Mouse (Mus musculus) layer of hippocampus, postnatal 14 days (tissue): ENCODE results near the gene Cacng8. TPM values are rescaled to one million over a fixed set of nuclear protein-coding genes. Genes with fewer than 3 reads are reported as not detected.
A peak's percentile ranks its signal among the peaks of the same experiment; 100 is the strongest.
"Not testable (repeated sequence)": the region's sequence is repeated elsewhere in the genome, so short reads cannot be mapped to it uniquely, and the experiment has no call there.

Experiments
- DNase-seq, 2 experiments: peaks; one replicate each; pipeline ENCODE4 v3.0.0; 2021 to 2022; ENCODE audit warnings: low spot score in 2 of 2, mixed read lengths in 1 of 2
- total RNA-seq, 2 experiments: library from RNA; stranded (reverse); gene quantifications; 2 replicates each; pipeline ENCODE4 v1.2.3; 2021

The Cacng8 gene
- total RNA-seq, 2 experiments from 2014 or later, result 388 to 402 TPM

DNA sequence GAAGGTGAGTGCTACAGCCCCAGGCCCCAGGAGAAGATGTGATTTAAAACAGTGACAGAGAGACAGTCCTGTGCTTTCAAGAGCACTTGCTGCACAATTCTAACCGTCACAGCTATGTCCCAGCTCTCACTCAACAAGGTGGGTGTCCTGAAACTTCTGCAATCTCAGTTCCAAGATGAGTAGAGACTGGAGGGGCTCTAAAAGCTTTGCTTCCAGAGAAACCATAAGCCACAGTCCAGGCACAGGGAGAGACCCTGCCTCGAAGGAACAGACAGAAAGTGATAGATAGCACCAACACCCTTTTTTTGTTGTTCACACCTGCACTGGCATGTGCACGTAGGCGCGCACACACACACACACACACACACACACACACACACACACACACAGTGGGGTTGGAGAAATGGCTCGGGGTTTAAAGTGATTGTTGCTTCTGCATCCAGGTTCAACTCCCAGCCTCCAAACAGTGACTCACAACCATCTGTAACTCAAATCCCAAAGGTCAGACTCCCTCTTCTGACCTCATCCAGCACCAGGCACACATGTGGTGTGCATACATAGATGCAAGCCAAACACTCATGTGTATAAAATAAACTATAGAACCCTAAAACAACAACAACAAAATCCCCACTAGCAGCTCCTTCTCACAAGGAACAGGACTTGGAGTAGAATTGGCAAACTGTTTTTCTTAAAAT, 4.3 kb upstream of the Cacng8 start:
- no peak for DNase-seq

GRCm38 (mm10) chr7:3387761-3388160, 2.7 kb upstream of the Cacng8 start:
- DNase-seq, result no peak

GRCm38 (mm10) chr7:3388885-3389284, 1.6 kb upstream of the Cacng8 start:
- no peak for DNase-seq

- DNase-seq, result peak; percentile 84 to 90
These were observed 755 bp upstream of the Cacng8 start for GRCm38 (mm10) chr7:3389444-3390412.

DNA sequence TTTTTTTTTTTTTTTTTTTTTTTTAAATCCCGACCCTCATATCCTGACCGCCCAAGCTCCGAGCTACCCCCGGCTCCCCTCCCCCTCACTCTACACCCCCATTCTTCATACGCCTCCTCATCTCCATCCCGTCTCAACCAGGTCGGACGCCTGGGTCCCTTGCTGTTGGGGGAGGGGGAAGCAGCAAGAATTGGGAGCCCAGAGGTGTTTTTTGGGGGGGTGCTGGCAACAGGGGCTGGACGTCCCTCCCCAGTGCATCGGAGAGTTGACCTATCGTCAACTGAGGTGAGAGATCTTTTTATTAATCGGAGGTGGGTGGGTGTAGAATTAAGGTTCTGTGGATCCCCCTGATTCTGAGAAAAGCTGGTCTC, 583 bp downstream of the Cacng8 start:
- DNase-seq, result no peak

- DNase-seq, result no peak
These were observed 1.3 kb downstream of the Cacng8 start for GRCm38 (mm10) chr7:3391809-3392208.

DNA sequence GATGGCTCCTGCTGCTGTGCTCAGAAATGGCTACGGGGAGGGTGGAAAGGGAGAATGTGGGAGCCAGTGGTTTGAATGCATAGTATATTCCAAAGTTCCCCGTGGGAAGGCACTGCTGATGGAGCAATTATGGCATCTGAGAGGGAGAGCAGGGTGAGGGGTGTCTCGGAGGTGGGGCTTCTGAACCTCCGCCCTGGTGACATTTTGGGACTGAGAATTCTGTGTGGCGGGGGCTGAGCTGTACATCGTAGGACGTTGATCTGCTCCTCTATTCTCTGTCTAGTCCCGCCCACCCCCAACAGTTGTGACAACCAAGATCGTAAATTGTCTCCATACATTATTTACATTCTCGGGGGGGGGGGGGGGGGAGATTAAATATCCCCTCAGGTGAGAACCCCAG, 6.9 kb downstream of the Cacng8 start:
- DNase-seq, result no peak

- DNase-seq, result no peak
These were observed 7.3 kb downstream of the Cacng8 start for GRCm38 (mm10) chr7:3397797-3398196.

GRCm38 (mm10) chr7:3398363-3398762, 7.9 kb downstream of the Cacng8 start:
- DNase-seq, result not testable (repeated sequence)

DNA sequence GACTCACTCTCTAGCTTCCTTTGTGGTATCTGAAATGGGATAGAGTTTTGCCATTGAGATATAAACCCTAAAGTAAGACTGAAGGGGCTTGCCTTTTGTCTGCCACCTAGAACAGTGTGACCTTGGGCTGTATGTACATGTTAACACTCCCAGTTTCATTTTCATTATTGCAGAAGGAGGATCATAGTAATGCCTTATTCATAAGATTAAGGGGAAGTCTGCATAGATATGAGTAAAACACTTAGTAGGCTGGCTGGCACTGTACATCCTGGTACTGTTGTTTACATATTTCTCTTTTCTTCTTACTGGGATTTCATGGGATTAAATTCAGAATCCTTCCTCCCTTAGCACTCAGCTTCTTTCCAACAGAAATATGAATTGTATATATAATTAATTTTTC, 9.5 kb downstream of the Cacng8 start:
- DNase-seq, result no peak

- DNase-seq, result no peak
These were observed 19.4 kb downstream of the Cacng8 start for GRCm38 (mm10) chr7:3409729-3410520.

GRCm38 (mm10) chr7:3411160-3411941, 20.9 kb downstream of the Cacng8 start:
- DNase-seq, result peak in 1 of 2 experiments; percentile 64

GRCm38 (mm10) chr7:3412036-3412435, 21.6 kb downstream of the Cacng8 start:
- DNase-seq, result no peak

DNA sequence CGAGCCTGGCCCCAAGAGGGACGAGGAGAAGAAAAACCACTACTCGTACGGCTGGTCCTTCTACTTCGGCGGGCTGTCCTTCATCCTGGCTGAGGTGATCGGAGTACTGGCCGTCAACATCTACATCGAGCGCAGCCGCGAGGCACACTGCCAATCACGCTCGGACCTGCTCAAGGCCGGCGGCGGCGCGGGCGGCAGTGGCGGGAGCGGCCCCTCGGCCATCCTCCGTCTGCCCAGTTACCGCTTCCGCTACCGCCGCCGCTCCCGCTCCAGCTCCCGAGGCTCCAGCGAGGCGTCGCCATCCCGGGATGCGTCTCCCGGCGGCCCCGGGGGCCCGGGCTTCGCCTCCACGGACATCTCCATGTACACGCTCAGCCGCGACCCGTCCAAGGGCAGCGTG, 24.4 kb downstream of the Cacng8 start:
- peak in 1 of 2 experiments; percentile 55 for DNase-seq

- no peak for DNase-seq
These were observed 24.9 kb downstream of the Cacng8 start for GRCm38 (mm10) chr7:3415378-3415777.

DNA sequence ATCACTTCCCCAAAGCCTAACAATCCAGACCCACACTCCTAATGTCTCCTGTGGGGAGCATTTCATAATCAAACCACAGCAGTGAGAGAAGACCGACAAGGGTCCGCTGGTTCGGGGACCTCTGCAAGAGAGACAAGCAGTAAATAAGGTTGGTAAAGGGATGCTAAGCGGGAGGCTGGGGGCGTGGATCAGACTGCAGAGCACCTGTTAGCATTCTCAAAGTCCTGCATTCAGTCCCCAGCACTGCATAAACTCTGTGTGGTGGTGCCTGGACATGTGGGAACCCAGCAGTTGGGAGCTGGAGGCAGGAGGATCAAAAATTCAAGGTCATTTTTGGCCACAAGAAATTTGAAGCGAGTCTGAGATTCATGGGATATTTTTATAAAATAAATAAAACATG, 29.5 kb downstream of the Cacng8 start:
- no peak for DNase-seq

GRCm38 (mm10) chr7:3420466-3420865, 30.0 kb downstream of the Cacng8 start:
- DNase-seq, result no peak

- no peak for DNase-seq
These were observed 30.8 kb downstream of the Cacng8 start for GRCm38 (mm10) chr7:3421297-3421696.

- peak in 1 of 2 experiments; percentile 34 for DNase-seq
These were observed 31.6 kb downstream of the Cacng8 start for GRCm38 (mm10) chr7:3422051-3422450.

GRCm38 (mm10) chr7:3423430-3423829, 32.9 kb downstream of the Cacng8 start:
- DNase-seq, result no peak

GRCm38 (mm10) chr7:3423895-3424294, 33.4 kb downstream of the Cacng8 start, which contains the start of gene Cacng6:
Gene Cacng6, plus strand, starts transcription at chr7:3424195.
- DNase-seq, result no peak
